Mouse (Mus musculus) stomach, embryonic 14.5 days (tissue): ENCODE data around the gene Hist1h2af. TPM values are rescaled to one million over a fixed set of nuclear protein-coding genes. Genes with fewer than 3 reads are reported as not detected.

ENCODE experiments used
- ATAC-seq: fragments of 200-750 bp; cut with Nextera tagmentation; 2 replicates; pipeline ENCODE4 v1.8.0; 2017; ENCODE audit warnings: low read depth, moderate TSS enrichment; ENCODE audit not compliant: insufficient number of reproducible peaks, insufficient read depth, low FRiP score
- H3K27ac ChIP-seq: fragments of 300-500 bp; sonication (generic); 2 replicates; pipeline ENCODE4 v1.5.1; 2014; ENCODE audit warnings: mild to moderate bottlenecking, low read length, moderate library complexity, mixed read lengths
- H3K27me3 ChIP-seq: fragments of 300-500 bp; sonication (generic); 2 replicates; pipeline ENCODE4 v1.6.1; 2014; ENCODE audit warnings: low read length, control low read depth, mixed read lengths; ENCODE audit not compliant: control insufficient read depth, insufficient read depth
- H3K36me3 ChIP-seq: fragments of 300-500 bp; sonication (generic); 2 replicates; pipeline ENCODE4 v1.6.1; 2014; ENCODE audit warnings: mild to moderate bottlenecking, control low read depth, low read length, moderate library complexity, mixed read lengths; ENCODE audit not compliant: control insufficient read depth, insufficient read depth
- H3K4me1 ChIP-seq: fragments of 300-500 bp; sonication (generic); 2 replicates; pipeline ENCODE4 v1.6.1; 2014; ENCODE audit warnings: low read length, control low read depth, mixed read lengths; ENCODE audit not compliant: control insufficient read depth, insufficient read depth
- H3K4me2 ChIP-seq: fragments of 300-500 bp; sonication (generic); replicated peaks from 2 replicates; pipeline ENCODE4 v1.6.1; 2014; ENCODE audit warnings: low read depth, low read length, control low read depth
- H3K4me3 ChIP-seq: fragments of 300-500 bp; sonication (generic); 2 replicates; pipeline ENCODE4 v1.5.1; 2014; ENCODE audit warnings: low read depth, low read length, control low read depth
- H3K9ac ChIP-seq: fragments of 300-500 bp; sonication (generic); replicated peaks from 2 replicates; pipeline ENCODE4 v1.6.1; 2014; ENCODE audit warnings: low read depth, mild to moderate bottlenecking, control low read depth, low read length, moderate library complexity, mixed read lengths
- H3K9me3 ChIP-seq: fragments of 300-500 bp; sonication (generic); 2 replicates; pipeline ENCODE4 v1.6.1; 2016; ENCODE audit warnings: low read depth, low read length, control low read depth; ENCODE audit not compliant: control insufficient read depth
- WGBS: fragments of 180-500 bp; shearing (Covaris S2); extraction: QIAGEN DNeasy Blood & Tissue Kit; methylation state at CpG from one replicate; pipeline ENCODE4 v1.1.7; 2014; 5-methylcytosine and 5-hydroxymethylcytosine counted together
- polyA plus RNA-seq: library from polyadenylated mRNA; unstranded; fragments of >200 nt; fragmentation: Nextera tagmentation; extraction: Ambion mirVana; gene quantifications from 2 replicates; pipeline ENCODE4 v1.2.1, GENCODE M21; 2014

Hist1h2af gene
- polyA plus RNA-seq, 1 experiment from 2014 or later = 14.1 TPM

GRCm38 (mm10) chr13:23506351-23506750 lies 27.4 kb upstream of the Hist1h2af start:
- Histone ChIP-seq H3K27ac (no peak overlapping the region), H3K4me3 (peak overlapping the region; percentile 18), H3K4me2 (peak overlapping the region; percentile 31), H3K9me3 (no peaks in the 10 kb centered on the region), H3K9ac (no peak overlapping the region), H3K27me3 (no peaks in the 10 kb centered on the region), H3K36me3 (no peaks in the 10 kb centered on the region), H3K4me1 (peaks cover 12% of the 10 kb centered on the region; the same call in 1 of the 2 replicates)
- peak; percentile 56; the same call in 1 of the 2 replicates for ATAC-seq
- WGBS = 18% methylated on average over 13 of the region's 13 CpGs

DNA sequence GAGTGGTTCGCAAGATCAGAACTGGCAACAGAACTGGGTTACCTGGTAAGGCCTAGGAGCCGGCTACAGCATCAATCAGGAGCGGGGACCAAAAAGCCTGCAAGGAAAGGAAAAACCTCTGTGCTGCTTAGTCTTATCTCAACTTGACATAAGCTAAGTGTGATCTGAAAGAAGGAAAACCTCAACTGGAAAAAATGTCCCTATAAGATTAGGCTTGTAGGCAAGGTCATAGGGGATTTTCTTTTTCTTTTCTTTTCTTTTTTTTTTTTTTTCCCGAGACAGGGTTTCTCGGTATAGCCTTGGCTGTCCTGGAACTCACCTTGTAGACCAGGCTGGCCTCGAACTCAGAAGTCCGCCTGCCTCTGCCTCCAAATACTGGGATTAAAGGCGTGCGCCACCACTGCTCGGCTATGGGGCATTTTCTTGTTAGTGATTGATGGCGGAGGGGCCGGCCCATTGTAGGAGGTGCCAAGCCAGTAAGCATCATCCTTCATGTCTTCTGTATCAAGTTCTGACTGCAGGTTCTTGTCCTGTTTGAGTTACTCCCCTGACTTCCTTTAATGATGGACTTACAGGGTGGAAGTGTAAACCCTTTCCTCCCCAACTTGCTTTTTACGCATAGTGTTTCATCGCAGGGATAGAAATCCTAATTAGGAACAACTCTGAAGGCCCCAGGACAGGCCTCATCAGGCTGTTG lies 26.7 kb upstream of the Hist1h2af start:
- Histone ChIP-seq H3K9me3 (no peaks in the 10 kb centered on the region), H3K27me3 (no peaks in the 10 kb centered on the region), H3K27ac (no peak overlapping the region), H3K36me3 (no peaks in the 10 kb centered on the region), H3K4me2 (no peak overlapping the region; the same call in 1 of the 2 replicates), H3K4me1 (peaks cover 12% of the 10 kb centered on the region; the same call in 1 of the 2 replicates), H3K4me3 (peak overlapping the region; percentile 18; the same call in 1 of the 2 replicates), H3K9ac (no peak overlapping the region)
- WGBS = 38% methylated on average over 14 of the region's 14 CpGs
- no peak for ATAC-seq

GRCm38 (mm10) chr13:23510127-23510526 lies 23.6 kb upstream of the Hist1h2af start:
- no peaks in the 10 kb centered on the region for H3K36me3 ChIP-seq
- no peaks in the 10 kb centered on the region for H3K27me3 ChIP-seq
- peaks cover 9% of the 10 kb centered on the region; the same call in 1 of the 2 replicates for H3K4me1 ChIP-seq
- no peak overlapping the region for H3K9ac ChIP-seq
- H3K4me2 ChIP-seq = no peak overlapping the region
- H3K9me3 ChIP-seq = no peaks in the 10 kb centered on the region
- H3K4me3 ChIP-seq = no peak overlapping the region
- 17% methylated on average over 1 of the region's 1 CpGs for WGBS
- H3K27ac ChIP-seq = no peak overlapping the region
- ATAC-seq = no peak

GRCm38 (mm10) chr13:23513517-23513916 lies 20.2 kb upstream of the Hist1h2af start:
- ATAC-seq = no peak
- Histone ChIP-seq H3K4me3 (no peak overlapping the region), H3K9ac (no peak overlapping the region), H3K4me2 (no peak overlapping the region), H3K36me3 (no peaks in the 10 kb centered on the region), H3K9me3 (no peaks in the 10 kb centered on the region), H3K4me1 (peaks cover 4% of the 10 kb centered on the region; the same call in 1 of the 2 replicates), H3K27me3 (no peaks in the 10 kb centered on the region), H3K27ac (no peak overlapping the region)
- WGBS = 93% methylated on average over 1 of the region's 1 CpGs

GRCm38 (mm10) chr13:23515281-23515680 lies 18.4 kb upstream of the Hist1h2af start:
- WGBS = 75% methylated on average over 5 of the region's 5 CpGs
- ATAC-seq = no peak

DNA sequence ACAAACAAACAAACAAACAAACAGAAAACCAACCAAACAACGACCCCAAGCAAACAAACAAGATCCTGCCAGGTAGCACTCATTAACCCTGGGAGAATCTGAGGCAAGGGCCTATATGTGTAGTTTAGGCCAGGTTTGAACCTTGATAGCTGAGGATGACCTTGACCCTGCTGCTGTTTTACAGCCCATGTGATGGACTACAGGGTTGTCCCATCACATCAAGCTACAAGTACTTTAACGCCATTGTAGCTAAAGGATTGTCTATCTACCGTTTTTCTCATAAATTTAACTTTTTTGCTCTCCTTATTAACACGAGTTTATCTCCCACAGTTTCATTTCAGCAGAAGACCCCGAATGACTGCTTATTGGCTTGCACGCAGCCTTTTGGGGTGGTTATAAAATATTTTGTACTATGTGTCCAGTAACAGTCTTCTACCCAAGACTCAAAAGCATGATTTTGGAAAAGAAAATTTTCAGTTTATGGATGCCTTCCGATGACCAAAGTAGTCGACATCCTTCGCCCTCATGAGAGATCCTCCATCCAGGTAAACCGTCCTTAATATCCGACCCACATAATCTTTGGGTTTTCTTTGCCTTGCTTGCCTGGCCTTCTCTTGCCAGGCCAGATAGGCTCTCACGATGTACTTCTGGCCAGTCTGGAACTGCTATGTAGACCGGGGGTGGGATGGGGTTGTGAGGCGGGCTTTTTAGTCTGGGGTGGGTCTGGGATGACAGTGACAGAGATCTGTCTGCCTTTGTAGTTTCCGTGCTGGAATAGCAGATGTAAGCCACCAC lies 17.7 kb upstream of the Hist1h2af start:
- no peaks in the 10 kb centered on the region for H3K27me3 ChIP-seq
- no peaks in the 10 kb centered on the region for H3K9me3 ChIP-seq
- H3K9ac ChIP-seq = no peak overlapping the region
- H3K27ac ChIP-seq = peak overlapping the region; percentile 44; the same call in 1 of the 2 replicates
- peak overlapping the region; percentile 55 for H3K4me3 ChIP-seq
- no peak for ATAC-seq
- no peaks in the 10 kb centered on the region; the same call in 1 of the 2 replicates for H3K4me1 ChIP-seq
- 46% methylated on average over 15 of the region's 15 CpGs for WGBS
- H3K36me3 ChIP-seq = no peaks in the 10 kb centered on the region
- H3K4me2 ChIP-seq = peak overlapping the region; percentile 72

More at GRCm38 (mm10) chr13:23515281-23515680, 18.4 kb upstream of the Hist1h2af start:
- no peak overlapping the region for H3K4me3 ChIP-seq
- no peak overlapping the region for H3K27ac ChIP-seq
- H3K4me1 ChIP-seq = peaks cover under 1% of the 10 kb centered on the region; the same call in 1 of the 2 replicates
- H3K4me2 ChIP-seq = no peak overlapping the region
- H3K9ac ChIP-seq = no peak overlapping the region
- no peaks in the 10 kb centered on the region for H3K27me3 ChIP-seq
- H3K9me3 ChIP-seq = no peaks in the 10 kb centered on the region
- no peaks in the 10 kb centered on the region for H3K36me3 ChIP-seq

GRCm38 (mm10) chr13:23516822-23517602 lies 16.7 kb upstream of the Hist1h2af start:
- Histone ChIP-seq H3K36me3 (no peaks in the 10 kb centered on the region), H3K9ac (no peak overlapping the region), H3K27me3 (no peaks in the 10 kb centered on the region), H3K9me3 (no peaks in the 10 kb centered on the region), H3K27ac (no peak overlapping the region; the same call in 1 of the 2 replicates), H3K4me2 (peak overlapping the region; percentile 72), H3K4me3 (peak overlapping the region; percentile 55), H3K4me1 (no peaks in the 10 kb centered on the region; the same call in 1 of the 2 replicates)
- ATAC-seq = peak; percentile 47; the same call in 1 of the 2 replicates
- WGBS = under 1% methylated on average over 19 of the region's 19 CpGs
